Mouse (Mus musculus): Measurements from ENCODE around the gene Ksr2. TPM values are rescaled to one million over a fixed set of nuclear protein-coding genes. Genes with fewer than 3 reads are reported as not detected.

Gene Ksr2
- total RNA-seq, 2 experiments from 2014 or later: 33.1 to 34.6 TPM

DNA sequence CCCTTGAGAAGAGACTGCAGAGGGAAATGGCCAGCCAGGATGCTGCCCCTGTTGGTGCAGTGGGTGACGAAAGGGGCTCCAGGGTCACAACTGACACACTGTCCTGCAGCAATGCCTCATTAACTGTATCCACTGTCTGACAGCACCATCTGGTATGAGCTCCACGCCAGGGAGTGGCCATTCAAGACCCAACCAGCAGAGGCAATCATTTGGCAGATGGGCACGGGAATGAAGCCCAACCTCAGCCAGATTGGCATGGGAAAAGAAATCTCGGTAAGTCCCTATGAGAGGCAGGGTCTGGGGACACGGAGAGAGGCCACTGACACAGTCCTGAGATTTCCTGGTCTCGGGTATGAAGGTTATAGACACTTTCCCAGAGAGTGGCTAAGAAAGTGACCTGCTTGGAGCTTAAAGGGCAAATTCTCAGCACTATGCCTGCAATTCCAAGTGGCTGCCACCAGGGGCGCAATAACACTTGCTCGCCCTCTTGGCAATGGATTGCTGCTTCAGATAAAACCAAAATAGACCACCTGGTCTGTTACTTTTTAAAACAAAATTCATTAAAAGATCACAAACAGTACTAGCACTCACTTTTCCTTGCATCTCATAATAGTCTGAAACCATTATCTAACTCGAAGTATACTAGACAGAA is 347.5 kb downstream of the Ksr2 start:
- DNase-seq (ENCODE audit: low spot score in 2 of 2): no peak

DNA sequence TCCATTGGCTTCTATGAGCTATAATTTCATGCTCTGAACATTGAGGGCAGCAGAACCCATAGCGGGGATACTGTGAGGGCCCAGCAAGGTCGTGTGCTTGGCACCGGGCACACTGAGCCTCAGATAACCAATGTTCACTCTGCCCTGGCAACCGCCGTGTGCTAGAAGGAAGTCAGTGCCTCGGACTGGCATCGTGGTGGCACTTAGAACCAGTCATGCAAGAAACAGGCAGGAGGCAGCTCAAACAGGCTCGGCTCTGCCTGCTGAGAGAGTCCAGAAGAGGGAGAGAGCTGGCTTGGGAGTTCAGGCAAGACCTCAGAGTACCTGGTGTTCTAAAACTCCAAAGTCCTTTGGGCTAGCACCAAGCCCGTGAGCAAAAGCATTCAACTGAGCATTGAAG is 350.7 kb downstream of the Ksr2 start:
- DNase-seq (ENCODE audit: low spot score in 2 of 2): no peak

DNA sequence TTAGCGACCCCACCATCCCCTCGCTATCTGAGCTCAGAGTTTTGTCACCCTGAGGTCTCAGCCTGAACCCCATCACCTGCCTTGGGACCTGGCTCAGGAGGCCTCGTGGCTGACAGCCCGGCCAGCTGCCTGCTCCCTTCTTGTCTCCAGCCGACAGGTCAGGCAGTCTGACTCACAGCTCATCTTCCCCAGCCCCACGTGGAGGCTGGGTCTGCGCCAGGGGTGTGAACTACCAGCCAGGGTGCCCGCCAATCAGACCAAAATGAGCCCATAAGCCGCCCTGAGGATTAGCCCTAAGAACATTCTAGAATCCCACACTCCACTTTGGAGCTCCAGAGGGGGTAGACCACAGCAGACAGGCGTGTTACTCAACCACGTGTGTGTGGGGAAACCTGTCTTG is 365.4 kb downstream of the Ksr2 start:
- no peak for DNase-seq (ENCODE audit: low spot score in 2 of 2)

DNA sequence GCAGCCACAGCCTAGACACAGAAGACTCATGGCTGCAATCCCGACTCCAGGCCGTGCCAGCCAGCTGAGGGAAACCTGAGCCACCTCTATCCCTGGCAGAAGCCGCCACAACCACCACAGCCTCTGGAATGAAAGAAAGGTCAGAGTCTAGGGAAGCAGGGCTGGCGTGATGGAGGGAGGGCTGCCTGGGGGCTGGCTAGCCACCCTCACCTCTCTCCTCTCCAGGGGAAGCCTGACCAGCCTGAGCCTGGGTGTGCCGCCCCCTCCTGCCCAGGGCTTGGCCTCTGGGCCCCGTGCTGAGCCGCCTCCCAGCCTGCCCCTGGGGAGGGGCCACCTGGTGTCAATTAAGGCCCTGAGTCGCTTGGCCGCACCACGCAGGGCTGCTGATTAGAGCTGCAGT is 366.9 kb downstream of the Ksr2 start, which contains the start of gene Nos1:
Gene Nos1 (plus strand): TSS at position 352 of the 400 bp plus-strand sequence.
- no peak for DNase-seq (ENCODE audit: low spot score in 2 of 2)

DNA sequence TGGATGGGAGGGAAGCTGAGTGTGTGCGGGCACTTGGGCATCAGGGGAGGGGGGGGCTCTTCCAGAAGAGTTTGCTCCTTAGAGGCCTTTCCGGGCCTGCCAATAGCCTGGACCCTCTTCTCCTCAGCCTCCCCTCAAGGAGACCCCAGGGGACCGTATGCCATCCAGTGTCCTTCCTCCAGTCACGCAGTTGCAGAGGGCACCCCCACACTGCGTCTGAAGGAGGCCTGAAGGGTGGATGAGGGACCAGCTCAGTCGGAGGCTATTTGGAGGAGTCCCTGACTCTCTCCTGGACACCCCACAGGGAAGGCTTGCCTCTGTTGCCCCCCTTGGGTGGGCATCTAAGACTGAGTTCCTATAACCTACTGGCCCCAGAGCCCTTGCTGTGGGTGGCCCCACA is 367.4 kb downstream of the Ksr2 start:
- no peak for DNase-seq (ENCODE audit: low spot score in 2 of 2)

DNA sequence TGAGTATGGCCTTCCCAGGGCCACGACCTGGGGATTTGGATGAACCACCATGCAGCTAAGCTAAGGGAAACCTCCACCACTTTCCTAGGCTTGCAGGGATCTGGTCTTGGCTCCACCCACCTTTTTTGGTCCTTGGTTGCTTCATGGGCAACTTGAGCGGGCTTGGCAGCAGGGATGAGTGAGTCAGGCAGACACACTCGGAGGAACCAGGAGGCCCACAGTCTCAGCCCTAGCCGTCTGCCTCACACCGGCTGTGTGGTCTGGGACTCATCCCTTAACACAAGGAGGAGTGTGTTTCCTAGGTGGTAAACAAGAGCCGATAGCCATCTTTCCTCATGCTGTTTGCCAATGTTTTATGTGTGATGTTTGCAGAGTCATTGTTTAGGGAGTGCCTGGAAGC is 376.3 kb downstream of the Ksr2 start:
- DNase-seq (ENCODE audit: low spot score in 2 of 2): no peak

DNA sequence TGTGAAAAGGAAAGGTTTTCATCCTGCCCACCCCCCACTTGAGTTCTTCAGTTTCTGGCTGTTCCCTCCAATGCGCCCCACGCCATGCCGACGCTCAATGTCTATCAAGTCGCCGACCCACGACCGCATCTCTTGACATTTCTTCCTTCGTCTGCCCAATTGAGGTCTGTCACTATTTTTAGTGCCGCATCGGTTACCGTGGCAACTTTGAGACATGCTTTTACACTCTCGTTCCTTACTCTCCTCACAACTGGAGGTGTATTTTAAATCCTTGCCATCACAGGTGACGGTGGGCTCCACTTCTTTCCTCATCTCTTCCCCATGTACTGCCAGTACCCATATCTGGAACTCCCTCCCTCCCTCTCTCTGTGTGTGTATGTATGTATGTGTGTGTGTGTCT is 378.1 kb downstream of the Ksr2 start:
- no peak for DNase-seq (ENCODE audit: low spot score in 2 of 2)

DNA sequence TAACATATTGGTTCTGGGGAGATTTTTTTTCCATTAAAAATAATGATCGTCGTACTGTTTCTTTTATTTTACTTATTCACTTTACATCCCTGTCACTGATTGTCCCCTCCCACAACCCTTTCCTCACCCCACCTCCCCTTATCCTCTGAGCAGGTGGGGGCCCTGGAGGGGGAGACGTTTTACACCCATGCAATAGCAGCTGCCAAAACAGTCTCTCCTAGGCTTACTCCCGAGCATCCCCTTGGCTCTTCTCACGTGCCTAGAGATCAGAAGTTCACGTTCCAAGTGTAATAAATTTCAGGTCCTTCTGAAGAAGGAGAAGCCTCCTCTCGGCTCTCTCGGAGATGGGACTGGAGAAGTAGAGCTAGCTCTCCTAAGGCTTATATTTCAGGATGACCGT is 387.0 kb downstream of the Ksr2 start:
- DNase-seq (ENCODE audit: low spot score in 2 of 2): no peak

DNA sequence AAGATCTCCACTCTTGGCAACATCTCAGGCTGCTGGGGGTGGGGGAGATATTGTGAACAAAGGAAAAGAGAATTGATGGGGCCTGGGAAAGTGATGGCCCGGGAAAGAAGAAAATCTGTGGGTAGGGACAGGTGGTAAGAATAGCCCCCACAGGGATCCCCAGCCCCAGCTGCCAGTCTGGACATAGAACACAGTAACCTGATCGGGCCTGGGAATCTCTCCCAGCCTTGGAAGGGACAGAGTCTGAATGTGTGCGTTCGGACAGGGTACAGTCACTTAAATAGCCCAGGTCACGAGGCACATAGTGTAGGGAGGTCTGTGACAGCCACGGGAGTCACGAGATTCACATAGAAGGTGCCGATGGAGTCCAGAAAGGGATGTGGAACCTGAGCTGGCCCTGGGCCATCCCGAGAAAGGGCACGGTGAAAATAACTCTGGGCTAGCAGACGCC is 388.3 kb downstream of the Ksr2 start:
- DNase-seq (ENCODE audit: low spot score in 2 of 2): no peak

DNA sequence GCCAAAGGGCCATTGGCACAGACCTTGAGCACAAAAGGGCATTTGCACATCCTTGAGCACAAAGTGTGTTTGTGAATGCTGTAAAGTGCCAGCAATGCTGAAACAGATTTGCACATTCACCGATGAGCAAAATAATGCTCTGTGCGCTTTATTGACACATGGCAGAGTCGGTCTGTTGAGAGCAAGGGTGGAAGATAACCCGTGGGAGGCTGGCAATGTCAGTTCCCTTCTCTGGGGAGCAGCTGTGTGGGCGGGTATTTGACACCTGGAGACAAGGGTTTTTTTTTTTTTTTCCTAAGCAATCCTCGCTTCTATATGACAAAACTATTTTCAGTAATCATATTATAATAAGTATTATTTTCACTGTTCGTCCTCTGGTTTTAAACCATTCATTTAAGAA is 389.8 kb downstream of the Ksr2 start:
- DNase-seq (ENCODE audit: low spot score in 2 of 2): no peak

DNA sequence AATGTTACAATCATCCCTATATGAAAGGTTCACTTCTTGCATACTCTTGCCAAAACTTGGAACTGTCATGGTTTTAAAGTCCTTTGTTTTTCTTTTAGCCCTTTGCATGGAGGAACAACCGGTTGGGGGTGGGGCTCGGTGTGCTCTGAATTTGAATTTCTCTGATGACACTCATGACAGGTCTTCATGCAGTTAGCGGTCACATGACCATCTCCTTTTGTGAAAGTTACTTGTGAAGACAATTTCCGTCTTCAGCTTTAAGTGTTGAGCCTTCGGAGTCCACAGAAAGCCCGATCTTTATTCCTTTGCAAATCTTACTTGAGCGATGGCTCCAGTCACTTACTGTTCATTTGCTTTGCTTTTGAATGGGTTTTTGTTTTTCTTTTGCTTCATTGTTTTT is 397.1 kb downstream of the Ksr2 start:
- DNase-seq (ENCODE audit: low spot score in 2 of 2): no peak

DNA sequence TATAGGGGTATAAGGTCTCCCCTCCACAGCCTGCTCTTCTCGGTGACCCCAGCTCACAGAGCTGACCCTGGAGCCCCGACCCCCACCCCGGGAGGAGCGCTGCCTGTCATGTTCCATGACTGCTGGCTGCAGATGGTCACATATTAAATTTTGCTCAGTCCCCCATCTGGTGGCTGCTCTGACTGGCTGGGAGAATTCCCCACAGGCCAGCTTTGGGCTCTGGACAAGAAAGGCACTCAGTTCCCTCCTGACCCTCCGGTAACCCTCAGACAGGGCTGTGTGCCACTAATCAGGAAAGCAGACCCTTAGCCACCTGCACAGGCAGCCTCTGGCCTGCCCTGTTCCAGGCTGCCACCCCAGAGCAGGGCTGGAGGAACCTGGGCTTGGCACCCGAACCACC is 405.0 kb downstream of the Ksr2 start:
- no peak for DNase-seq (ENCODE audit: low spot score in 2 of 2)

DNA sequence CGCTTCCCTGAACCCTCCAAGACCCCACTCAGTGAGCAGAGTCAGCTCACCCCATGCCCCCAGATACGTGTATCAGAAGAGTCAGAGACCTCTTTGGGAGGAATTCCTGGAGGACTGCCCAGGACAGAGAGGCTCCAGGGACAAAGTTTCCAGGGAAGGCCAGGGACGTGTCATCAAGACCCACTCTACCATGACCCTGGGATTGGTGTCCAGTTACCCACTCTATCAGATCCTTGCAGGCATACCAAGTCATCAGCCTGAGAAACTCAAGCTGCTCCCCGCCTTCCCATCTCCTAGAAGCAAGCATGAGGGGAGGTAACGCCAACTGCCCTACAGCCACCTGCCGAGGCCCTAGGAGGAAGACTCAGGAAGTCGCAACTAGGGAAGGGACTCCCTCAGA is 406.6 kb downstream of the Ksr2 start:
- DNase-seq (ENCODE audit: low spot score in 2 of 2): no peak

DNA sequence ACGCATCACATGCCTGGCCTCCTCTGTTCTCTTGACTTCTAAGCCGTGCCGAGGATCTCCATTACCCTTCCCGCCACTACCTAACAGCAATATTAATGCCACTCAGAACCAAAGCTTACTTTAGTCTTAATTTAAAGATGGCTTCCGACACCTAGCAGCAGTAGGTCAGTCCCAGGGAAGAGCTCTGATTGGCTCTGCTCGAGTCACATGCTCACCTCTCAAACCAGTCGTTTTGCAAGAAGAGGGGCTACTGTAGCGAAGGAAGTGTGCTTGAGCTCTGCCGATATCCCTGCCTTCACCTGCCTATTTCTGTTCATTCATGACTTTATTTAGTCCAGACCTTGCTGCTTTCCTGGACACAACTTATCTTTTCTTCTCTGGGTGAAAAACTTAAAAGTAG is 410.0 kb downstream of the Ksr2 start:
- no peak for DNase-seq (ENCODE audit: low spot score in 2 of 2)

DNA sequence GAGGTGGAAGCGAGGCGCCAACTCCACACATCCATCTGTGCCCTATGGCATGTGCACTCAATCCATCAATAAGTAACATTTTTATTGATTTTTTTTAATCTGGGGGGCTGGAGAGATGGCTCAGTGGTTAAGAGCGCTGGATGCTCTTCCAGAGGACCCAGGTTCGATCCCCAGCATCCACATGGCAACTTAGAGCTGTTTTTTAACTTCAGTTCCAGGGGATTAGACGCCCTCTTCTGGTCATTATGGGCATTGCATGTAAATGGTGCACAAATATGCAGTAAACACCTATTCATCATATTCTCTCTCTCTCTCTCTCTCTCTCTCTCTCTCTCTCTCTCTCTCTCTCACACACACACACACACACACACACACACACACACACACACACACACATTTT is 410.7 kb downstream of the Ksr2 start:
- DNase-seq (ENCODE audit: low spot score in 2 of 2): no peak

Other genes starting within 250 kb of the Ksr2 start
- gene Pebp1, start 126.4 kb upstream of the Ksr2 start, total RNA-seq (2021): 100 to 1,000 TPM; 699 to 737 TPM
- gene Vsig10, start 94.9 kb upstream of the Ksr2 start, total RNA-seq (2021): 1 to 10 TPM; 2.4 to 4.2 TPM
- 100 to 1,000 TPM; 437 to 454 TPM for gene Wsb2, start 56.7 kb upstream of the Ksr2 start, total RNA-seq (2021)
- 10 to 100 TPM; 17.7 to 25.1 TPM for gene Rfc5, start 25.0 kb upstream of the Ksr2 start, total RNA-seq (2021)

Data from layer of hippocampus, postnatal 10 days (tissue).